Mouse (Mus musculus) midbrain, embryonic 15.5 days (tissue): ENCODE data around the gene Usp10. TPM values are rescaled to one million over a fixed set of nuclear protein-coding genes. Genes with fewer than 3 reads are reported as not detected.

Experiments
- ATAC-seq: fragments of 200-750 bp; cut with Nextera tagmentation; replicated peaks from 2 replicates; pipeline ENCODE4 v1.8.0; 2017; ENCODE audit warnings: moderate TSS enrichment
- H3K27ac ChIP-seq: fragments of 300-500 bp; sonication (generic); 2 replicates; pipeline ENCODE4 v1.5.1; 2015; ENCODE audit warnings: mild to moderate bottlenecking, inconsistent platforms
- H3K27me3 ChIP-seq: fragments of 300-500 bp; sonication (generic); replicated peaks from 2 replicates; pipeline ENCODE4 v1.6.1; 2015; ENCODE audit warnings: inconsistent platforms
- H3K36me3 ChIP-seq: fragments of 300-500 bp; sonication (generic); replicated peaks from 2 replicates; pipeline ENCODE4 v1.6.1; 2015; ENCODE audit warnings: inconsistent platforms
- H3K4me1 ChIP-seq: fragments of 300-500 bp; sonication (generic); 2 replicates; pipeline ENCODE4 v1.6.1; 2015; ENCODE audit warnings: inconsistent platforms
- H3K4me2 ChIP-seq: fragments of 300-500 bp; sonication (generic); 2 replicates; pipeline ENCODE4 v1.6.1; 2015; ENCODE audit warnings: inconsistent platforms, mild to moderate bottlenecking, moderate library complexity
- H3K4me3 ChIP-seq: fragments of 300-500 bp; sonication (generic); 2 replicates; pipeline ENCODE4 v1.5.1; 2015; ENCODE audit warnings: mild to moderate bottlenecking, inconsistent platforms
- H3K9ac ChIP-seq: fragments of 300-500 bp; sonication (generic); 2 replicates; pipeline ENCODE4 v1.6.1; 2015; ENCODE audit warnings: mild to moderate bottlenecking, inconsistent platforms
- H3K9me3 ChIP-seq: fragments of 300-500 bp; sonication (generic); 2 replicates; pipeline ENCODE4 v1.6.1; 2016; ENCODE audit warnings: inconsistent platforms
- WGBS: fragments of 180-500 bp; shearing (Covaris S2); methylation state at CpG from one replicate; pipeline ENCODE4 v1.1.7; 2015; ENCODE audit warnings: mixed read lengths; 5-methylcytosine and 5-hydroxymethylcytosine counted together
- polyA plus RNA-seq: library from polyadenylated mRNA; unstranded; fragments of >200 nt; fragmentation: Nextera tagmentation; extraction: Ambion mirVana; gene quantifications from 2 replicates; pipeline ENCODE4 v1.2.1, GENCODE M21; 2015

Usp10 gene
- polyA plus RNA-seq, 1 experiment from 2014 or later: 151 TPM

DNA sequence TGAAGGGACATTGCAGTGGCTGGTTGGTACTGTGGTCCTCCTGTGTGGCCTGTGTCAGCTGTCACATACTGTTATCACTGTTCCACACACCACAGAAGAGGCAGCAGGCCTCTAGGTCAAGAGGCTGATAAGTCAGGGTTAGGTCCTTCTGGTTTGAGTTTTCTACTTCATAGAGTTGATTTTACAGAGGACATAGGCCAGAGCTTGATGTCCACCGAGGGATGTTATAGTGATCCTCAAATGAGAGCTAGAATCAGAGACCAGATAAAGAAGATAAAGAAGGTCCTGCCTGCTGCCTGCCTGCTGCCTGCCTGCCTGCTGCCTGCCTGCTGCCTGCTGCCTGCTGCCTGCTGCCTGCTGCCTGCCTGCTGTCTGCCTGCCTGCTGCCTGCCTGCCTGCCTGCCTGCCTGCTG lies 8.0 kb downstream of the Usp10 start:
- Histone ChIP-seq H3K27ac (no peak overlapping the region), H3K27me3 (no peaks in the 10 kb centered on the region), H3K9me3 (no peaks in the 10 kb centered on the region), H3K9ac (no peak overlapping the region), H3K4me3 (no peak overlapping the region), H3K4me2 (no peak overlapping the region), H3K4me1 (peaks cover 39% of the 10 kb centered on the region), H3K36me3 (no peaks in the 10 kb centered on the region)
- WGBS: 82% methylated on average over 1 of the region's 1 CpGs
- no peak for ATAC-seq

DNA sequence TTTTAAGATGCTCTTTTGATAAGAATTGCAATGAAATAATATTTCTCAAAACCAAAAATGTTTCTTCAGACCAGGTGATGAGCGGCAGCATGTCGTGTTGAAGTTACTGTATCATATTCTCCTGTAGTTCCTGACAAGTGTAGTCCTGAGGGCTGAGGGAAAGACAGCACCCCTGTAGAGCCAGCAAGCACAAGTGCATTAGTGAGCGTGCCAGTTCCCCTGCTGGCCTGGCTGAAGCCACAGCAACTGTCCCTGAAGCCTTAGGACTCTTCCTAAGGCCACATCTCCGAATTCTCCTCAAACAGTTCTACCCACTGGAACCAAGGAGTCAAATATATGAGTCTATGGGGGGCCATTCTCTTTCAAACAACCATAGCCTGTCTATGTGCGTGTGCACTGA lies 13.1 kb downstream of the Usp10 start:
- H3K4me1 ChIP-seq: peaks cover 8% of the 10 kb centered on the region
- H3K4me3 ChIP-seq: no peak overlapping the region
- H3K9me3 ChIP-seq: no peaks in the 10 kb centered on the region
- H3K27ac ChIP-seq: no peak overlapping the region
- H3K4me2 ChIP-seq: no peak overlapping the region
- ATAC-seq: no peak
- WGBS: 83% methylated on average over 5 of the region's 5 CpGs
- H3K27me3 ChIP-seq: no peaks in the 10 kb centered on the region
- no peak overlapping the region for H3K9ac ChIP-seq
- no peaks in the 10 kb centered on the region for H3K36me3 ChIP-seq

DNA sequence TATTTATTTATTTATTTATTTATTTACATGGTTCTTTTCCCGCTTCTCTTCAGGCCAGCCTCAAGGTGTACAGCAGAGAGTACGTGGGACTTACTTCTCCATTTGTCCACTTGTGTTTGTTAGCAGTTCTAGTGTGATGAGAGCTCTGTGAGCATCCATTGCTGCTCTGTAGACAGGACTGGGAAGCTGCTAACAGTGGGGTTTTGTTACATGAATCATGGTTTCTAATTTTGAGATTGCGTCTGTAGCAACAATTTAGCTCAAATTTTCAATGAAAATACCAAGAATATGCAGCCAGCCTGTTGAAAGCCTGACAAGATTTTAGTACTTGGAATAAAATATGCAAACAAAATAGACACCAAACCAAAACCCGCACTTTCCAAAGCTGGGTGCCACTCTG lies 15.3 kb downstream of the Usp10 start:
- Histone ChIP-seq H3K4me1 (peaks cover 8% of the 10 kb centered on the region), H3K9me3 (no peaks in the 10 kb centered on the region), H3K27me3 (no peaks in the 10 kb centered on the region), H3K4me2 (no peak overlapping the region), H3K36me3 (no peaks in the 10 kb centered on the region), H3K9ac (no peak overlapping the region), H3K4me3 (no peak overlapping the region), H3K27ac (no peak overlapping the region)
- WGBS: 86% methylated on average over 4 of the region's 4 CpGs
- ATAC-seq: no peak

DNA sequence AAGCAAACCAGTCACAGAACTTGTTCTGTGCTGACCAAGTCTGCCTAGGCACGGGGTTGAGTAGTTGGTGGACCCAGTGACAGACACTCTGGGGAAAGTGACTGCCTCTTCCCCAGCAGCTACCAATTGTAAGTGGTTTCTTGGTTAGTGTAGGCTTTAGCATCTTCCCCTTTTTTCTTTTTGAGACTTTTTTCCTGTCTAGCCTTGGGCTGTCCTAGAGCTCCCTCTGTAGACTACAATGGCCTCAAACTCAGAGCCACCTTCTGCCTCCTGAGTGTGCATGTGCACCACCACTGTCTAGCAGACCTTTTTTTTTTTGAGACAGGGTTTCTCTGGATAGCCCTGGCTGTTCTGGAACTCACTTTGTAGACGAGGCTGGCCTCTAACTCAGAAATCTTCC lies 16.3 kb downstream of the Usp10 start:
- Histone ChIP-seq H3K9ac (no peak overlapping the region), H3K27me3 (no peaks in the 10 kb centered on the region), H3K36me3 (no peaks in the 10 kb centered on the region), H3K27ac (no peak overlapping the region), H3K4me1 (peaks cover 8% of the 10 kb centered on the region), H3K4me3 (no peak overlapping the region), H3K9me3 (no peaks in the 10 kb centered on the region), H3K4me2 (no peak overlapping the region)
- ATAC-seq: no peak
- 81% methylated on average over 2 of the region's 2 CpGs for WGBS

DNA sequence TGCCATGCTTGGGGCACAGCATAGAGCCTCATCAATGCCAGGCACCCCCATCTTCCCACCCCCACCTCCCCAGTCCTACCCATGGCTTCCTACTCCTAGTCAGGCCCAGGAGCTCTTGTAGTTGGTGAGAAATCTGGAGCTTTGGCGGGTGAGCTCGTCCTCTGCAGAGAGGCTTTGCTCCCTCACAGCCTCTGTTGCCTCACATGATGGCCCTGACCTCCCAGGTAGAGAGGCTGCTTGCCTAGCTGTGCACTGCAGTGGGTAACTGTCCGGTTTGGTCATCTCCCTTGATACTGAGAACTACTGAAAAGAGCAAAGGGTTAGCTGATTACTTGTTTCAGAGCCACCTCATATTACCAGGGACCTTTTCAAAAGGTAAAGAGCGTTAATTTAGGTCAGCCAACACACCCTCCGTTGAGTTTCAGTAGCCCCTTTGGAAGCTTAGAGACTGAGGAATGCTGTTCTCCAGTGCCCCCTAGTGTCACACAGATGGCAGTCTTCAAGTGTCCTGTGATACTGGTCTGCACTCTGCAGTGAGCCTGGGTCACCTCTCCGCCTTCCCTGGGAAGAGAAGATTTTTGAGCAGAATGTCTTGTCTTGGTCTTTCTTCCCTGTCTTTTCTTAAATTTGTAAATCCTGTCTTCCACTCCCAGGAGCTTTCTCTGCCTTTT lies 17.4 kb downstream of the Usp10 start:
- Histone ChIP-seq H3K9ac (no peak overlapping the region), H3K36me3 (0 out of 2 replicates have a peak, but pooled peaks cover 3% of the 10 kb centered on the region), H3K27me3 (no peaks in the 10 kb centered on the region), H3K9me3 (no peaks in the 10 kb centered on the region), H3K27ac (no peak overlapping the region), H3K4me3 (no peak overlapping the region), H3K4me2 (no peak overlapping the region), H3K4me1 (peaks cover 2% of the 10 kb centered on the region; the same call in 1 of the 2 replicates)
- 46% methylated on average over 6 of the region's 6 CpGs for WGBS
- no peak for ATAC-seq

DNA sequence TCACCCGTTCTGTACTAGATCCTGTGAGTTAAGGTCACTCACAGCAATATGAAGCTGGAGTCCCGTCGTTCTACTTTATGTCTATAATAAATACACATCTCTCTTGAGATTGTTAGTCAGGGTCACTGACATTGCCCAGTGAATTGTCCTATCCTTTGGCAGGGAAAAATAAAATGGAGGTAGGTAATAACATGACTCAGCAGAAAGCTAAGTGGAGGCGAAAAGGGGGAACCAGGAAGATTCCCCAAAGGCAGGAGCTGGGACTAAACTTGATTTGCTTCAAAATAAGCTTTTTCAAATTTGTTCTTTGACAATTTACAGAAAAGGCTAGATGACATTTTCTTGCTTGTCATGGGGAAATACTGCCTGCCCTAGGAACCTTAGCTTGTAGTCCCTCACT lies 21.2 kb downstream of the Usp10 start:
- Histone ChIP-seq H3K4me2 (no peak overlapping the region), H3K27me3 (no peaks in the 10 kb centered on the region), H3K4me1 (peaks cover 2% of the 10 kb centered on the region; the same call in 1 of the 2 replicates), H3K9ac (no peak overlapping the region), H3K9me3 (no peaks in the 10 kb centered on the region), H3K4me3 (no peak overlapping the region), H3K27ac (no peak overlapping the region), H3K36me3 (0 out of 2 replicates have a peak, but pooled peaks cover 3% of the 10 kb centered on the region)
- 90% methylated on average over 4 of the region's 4 CpGs for WGBS
- no peak for ATAC-seq

DNA sequence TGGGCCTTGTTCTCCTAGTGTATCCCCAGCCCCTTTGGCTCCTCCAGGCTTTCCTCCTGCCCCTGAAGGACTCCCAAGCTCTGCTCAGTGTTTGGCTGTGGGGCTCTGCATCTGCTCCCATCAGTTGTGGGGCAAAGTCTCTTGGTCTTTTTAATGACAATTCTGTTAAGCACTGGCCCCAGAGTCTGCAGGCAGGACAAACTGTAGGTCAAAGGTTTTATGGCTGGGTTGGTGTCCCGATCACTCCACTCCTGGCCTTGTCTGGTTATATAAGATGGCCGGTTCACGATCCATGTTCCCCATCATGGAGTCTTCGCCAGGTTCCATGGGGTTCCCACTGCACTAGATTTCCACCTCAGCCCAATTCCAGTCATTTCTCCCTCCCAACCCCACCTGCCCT lies 23.5 kb downstream of the Usp10 start:
- H3K4me3 ChIP-seq: no peak overlapping the region
- no peak overlapping the region for H3K27ac ChIP-seq
- peaks cover 3% of the 10 kb centered on the region; the same call in 1 of the 2 replicates for H3K36me3 ChIP-seq
- H3K9me3 ChIP-seq: no peaks in the 10 kb centered on the region
- H3K27me3 ChIP-seq: no peaks in the 10 kb centered on the region
- 94% methylated on average over 4 of the region's 4 CpGs for WGBS
- no peak overlapping the region for H3K9ac ChIP-seq
- H3K4me2 ChIP-seq: no peak overlapping the region
- no peaks in the 10 kb centered on the region for H3K4me1 ChIP-seq
- no peak for ATAC-seq

DNA sequence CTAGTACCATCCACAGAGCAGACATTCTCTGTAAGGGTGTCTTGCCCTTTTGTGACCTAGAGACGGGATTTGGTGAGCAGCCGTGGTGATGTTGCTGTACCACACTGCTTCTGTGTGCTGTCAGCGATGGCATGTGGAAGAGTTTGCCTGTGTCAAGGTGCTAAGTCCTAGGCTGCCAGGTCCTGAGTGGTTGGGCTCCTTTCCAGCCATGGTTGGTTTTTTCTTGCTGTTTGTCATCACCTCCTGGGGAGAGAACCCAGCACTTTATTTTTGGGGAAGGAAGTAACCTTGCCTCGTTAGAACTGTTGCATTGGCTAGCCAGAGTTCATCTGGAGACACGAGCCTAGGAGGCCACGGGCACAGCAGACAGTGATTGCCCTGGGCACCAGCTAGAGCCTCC lies 25.4 kb downstream of the Usp10 start:
- H3K4me2 ChIP-seq: no peak overlapping the region
- H3K9ac ChIP-seq: no peak overlapping the region
- 78% methylated on average over 6 of the region's 6 CpGs for WGBS
- no peak overlapping the region for H3K27ac ChIP-seq
- peaks cover 3% of the 10 kb centered on the region; the same call in 1 of the 2 replicates for H3K36me3 ChIP-seq
- H3K4me1 ChIP-seq: no peaks in the 10 kb centered on the region
- no peaks in the 10 kb centered on the region for H3K9me3 ChIP-seq
- no peak overlapping the region for H3K4me3 ChIP-seq
- ATAC-seq: no peak
- H3K27me3 ChIP-seq: no peaks in the 10 kb centered on the region

DNA sequence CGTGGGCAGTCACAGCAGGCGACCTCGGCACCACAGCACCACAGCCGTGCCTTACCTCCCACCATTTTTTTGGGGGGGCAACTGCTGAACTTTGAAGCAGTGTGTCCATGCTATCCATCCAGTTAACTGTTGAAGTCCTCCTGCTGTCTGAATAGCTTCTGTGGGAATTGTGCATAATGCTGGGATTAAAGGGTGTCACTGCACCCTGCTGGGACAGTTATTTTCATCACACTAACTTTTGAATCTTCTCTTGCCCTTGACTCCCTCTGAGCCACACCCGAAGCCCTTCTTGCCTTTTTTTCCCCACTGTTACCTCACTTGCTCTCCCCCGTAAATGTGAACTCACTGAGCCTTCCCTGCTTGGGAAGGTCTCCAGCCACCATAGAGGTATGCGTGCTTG lies 28.3 kb downstream of the Usp10 start:
- Histone ChIP-seq H3K4me3 (no peak overlapping the region), H3K4me2 (no peak overlapping the region), H3K9ac (no peak overlapping the region), H3K36me3 (peaks cover 15% of the 10 kb centered on the region), H3K9me3 (no peaks in the 10 kb centered on the region), H3K27me3 (no peaks in the 10 kb centered on the region), H3K27ac (no peak overlapping the region), H3K4me1 (no peaks in the 10 kb centered on the region)
- 84% methylated on average over 7 of the region's 7 CpGs for WGBS
- ATAC-seq: no peak

DNA sequence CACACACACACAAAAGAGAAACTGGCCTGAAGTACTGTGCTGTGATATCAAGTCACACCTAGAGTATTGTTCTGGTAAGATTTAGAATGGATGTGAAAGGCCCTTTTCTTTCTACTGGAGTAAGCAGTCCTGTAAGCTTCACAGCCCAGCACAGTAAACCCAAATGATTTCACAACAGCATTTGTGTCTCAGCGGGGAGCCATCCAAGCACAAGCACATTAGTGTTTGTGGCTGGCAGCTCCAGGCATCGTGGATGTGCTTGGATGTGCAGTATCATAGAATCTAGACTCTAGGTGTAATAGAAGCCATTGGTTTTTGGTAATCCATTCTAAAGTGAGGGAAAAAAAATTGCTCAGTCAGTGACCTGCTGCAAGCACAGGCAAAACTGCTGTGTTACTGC lies 29.2 kb downstream of the Usp10 start:
- H3K9me3 ChIP-seq: no peaks in the 10 kb centered on the region
- peaks cover 15% of the 10 kb centered on the region for H3K36me3 ChIP-seq
- H3K4me1 ChIP-seq: no peaks in the 10 kb centered on the region
- no peak for ATAC-seq
- H3K27ac ChIP-seq: no peak overlapping the region
- WGBS: 83% methylated on average over 2 of the region's 2 CpGs
- H3K27me3 ChIP-seq: no peaks in the 10 kb centered on the region
- no peak overlapping the region for H3K9ac ChIP-seq
- no peak overlapping the region for H3K4me3 ChIP-seq
- H3K4me2 ChIP-seq: no peak overlapping the region

DNA sequence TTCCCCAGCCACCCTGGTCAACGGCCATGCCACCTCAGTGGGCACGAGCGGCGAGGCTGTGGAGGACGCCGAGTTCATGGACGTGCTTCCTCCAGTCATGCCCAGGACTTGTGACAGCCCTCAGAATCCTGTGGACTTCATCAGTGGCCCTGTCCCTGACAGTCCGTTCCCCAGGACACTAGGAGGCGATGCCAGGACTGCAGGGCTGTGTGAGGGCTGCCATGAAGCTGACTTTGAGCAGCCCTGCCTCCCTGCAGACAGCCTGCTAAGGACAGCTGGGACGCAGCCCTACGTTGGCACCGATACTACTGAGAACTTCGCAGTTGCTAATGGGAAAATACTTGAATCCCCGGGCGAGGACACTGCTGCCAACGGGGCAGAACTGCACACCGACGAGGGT lies 31.3 kb downstream of the Usp10 start:
- WGBS: 94% methylated on average over 18 of the region's 18 CpGs
- no peak for ATAC-seq
- Histone ChIP-seq H3K4me3 (no peak overlapping the region), H3K36me3 (peaks cover 19% of the 10 kb centered on the region), H3K27ac (no peak overlapping the region), H3K4me2 (no peak overlapping the region), H3K9me3 (no peaks in the 10 kb centered on the region), H3K4me1 (no peaks in the 10 kb centered on the region), H3K9ac (no peak overlapping the region), H3K27me3 (no peaks in the 10 kb centered on the region)

DNA sequence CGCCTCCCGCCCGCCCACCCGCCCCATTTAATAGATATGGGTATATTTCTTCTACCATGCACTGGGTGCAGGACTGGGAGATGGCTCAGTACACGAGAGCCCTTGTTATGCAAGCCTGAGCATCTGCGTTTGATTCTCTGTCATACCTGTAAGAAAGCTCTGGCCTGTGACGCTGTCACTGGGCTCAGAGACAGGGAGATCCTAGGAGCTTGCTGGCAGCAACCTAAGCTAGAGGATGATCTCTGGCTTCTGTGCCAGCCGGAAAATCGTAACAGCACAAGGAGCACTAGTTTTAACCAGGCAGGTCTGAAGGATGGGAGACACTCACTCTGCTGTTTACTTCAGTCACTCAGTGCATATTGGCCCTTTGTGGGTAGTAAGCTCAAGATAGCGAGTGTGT lies 33.5 kb downstream of the Usp10 start:
- H3K9me3 ChIP-seq: no peaks in the 10 kb centered on the region
- no peak overlapping the region for H3K27ac ChIP-seq
- ATAC-seq: no peak
- 95% methylated on average over 10 of the region's 10 CpGs for WGBS
- H3K4me1 ChIP-seq: peaks cover 5% of the 10 kb centered on the region
- no peak overlapping the region for H3K4me3 ChIP-seq
- H3K9ac ChIP-seq: no peak overlapping the region
- H3K36me3 ChIP-seq: peaks cover 19% of the 10 kb centered on the region
- no peaks in the 10 kb centered on the region for H3K27me3 ChIP-seq
- no peak overlapping the region for H3K4me2 ChIP-seq

DNA sequence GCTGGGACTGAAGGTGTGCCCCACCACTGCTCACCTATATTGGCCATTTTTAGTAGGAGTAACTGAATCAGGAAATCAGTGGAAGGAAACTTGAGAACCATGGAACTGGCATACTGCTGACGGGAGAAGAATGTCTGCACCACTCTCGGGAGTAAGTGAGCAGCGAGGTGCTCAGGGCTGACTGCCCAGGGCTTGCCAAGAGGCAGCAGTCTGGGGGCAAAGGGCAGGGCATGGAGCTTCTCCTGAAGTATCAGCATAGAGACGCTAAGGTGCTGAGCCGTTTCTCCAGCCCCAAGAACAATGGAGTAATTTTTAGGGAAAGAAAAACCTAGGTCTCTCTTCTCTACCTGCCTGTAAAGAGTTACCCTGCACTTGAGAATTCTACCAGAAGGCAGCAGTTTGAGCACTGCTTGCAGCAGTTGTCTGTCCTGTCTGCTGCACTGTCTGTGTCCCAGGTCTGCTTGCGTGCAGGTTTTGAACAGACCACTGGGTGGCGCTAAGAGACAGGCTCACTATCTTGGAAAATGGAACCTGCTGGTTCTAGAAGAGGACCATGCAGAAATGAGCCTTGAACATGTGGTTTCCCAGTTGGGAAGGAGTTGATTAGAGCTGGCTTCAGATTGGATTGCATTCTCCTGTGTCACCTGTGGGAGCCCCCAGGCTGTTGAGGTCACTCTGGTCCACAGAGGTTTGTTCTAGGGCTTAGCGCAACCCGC lies 34.1 kb downstream of the Usp10 start:
- peaks cover 19% of the 10 kb centered on the region for H3K36me3 ChIP-seq
- ATAC-seq: 0 out of 2 replicates have a peak, but pooled peaks have one; percentile 15

More for the DNA sequence above, 34.1 kb downstream of the Usp10 start:
- no peak overlapping the region for H3K9ac ChIP-seq
- WGBS: 68% methylated on average over 9 of the region's 9 CpGs
- peaks cover 9% of the 10 kb centered on the region for H3K4me1 ChIP-seq
- no peaks in the 10 kb centered on the region for H3K9me3 ChIP-seq
- H3K27ac ChIP-seq: no peak overlapping the region
- no peaks in the 10 kb centered on the region for H3K27me3 ChIP-seq
- H3K4me2 ChIP-seq: no peak overlapping the region
- no peak overlapping the region for H3K4me3 ChIP-seq
